Mouse (Mus musculus): ENCODE measurements around the gene Usp49.
"Not testable (repeated sequence)": the region's sequence is repeated elsewhere in the genome, so short reads cannot be mapped to it uniquely, and the experiment has no call there.

Usp49 gene

DNA sequence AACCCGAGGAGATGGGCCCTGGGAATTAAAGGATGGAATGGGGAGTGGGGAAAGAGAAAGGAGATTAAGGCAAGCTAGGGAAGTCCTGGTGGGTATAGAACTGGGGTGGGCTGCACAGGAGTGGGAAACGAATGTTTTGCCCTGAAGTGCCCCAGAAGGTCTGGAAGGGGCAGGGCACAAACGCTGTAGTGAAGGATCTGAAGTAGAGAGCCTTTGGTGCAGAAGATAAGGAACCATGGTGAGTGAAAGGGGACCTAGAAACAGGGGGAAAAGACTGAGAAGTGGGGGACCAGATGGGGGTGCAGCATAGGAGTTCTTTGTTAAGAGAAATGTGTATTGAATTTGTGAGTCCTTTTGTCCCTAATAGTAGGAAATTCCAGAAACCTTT lies at the start of gene Usp49:
Usp49 (plus strand) TSS at position 13 of the 388 bp plus-strand sequence.
- DNase-seq, result no peak

DNA sequence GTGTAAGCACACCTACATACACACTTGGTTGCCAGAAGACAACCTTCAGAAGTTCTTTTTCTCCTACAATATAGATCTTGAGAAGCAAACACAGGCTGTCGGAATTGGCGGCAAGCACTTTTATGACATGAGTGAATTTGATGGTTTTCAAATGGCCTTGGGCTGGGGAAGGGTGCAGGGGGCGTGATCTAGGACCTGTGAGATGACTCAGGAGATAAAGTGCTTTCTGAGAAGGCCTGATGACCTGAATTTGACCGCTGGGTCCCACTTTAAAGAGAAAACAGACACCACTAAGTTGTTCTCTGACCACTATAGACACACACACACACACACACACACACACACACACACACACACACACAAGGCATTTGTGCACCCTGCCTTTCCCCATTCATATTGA lies 49.5 kb upstream of the Usp49 start:
- DNase-seq, result no peak

DNA sequence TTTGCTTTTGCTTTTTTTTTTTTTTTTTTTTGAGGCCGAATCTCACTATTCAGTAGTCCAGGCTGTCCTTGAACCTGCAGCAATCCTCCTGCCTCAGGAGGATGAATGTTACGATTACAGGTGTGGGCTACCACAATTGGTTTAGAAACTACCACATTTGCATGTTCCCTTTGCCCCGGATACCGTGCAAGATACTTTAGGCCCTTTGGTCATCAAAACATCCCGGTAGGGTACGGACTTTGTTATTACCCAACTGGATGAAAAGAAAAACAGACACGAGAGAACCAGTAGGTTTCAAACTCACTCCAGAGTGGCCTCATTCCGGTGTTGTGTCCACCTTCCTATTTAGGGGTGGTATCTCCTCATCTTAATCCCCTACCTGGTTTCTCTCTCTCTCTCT lies 42.0 kb upstream of the Usp49 start:
- no peak for DNase-seq

DNA sequence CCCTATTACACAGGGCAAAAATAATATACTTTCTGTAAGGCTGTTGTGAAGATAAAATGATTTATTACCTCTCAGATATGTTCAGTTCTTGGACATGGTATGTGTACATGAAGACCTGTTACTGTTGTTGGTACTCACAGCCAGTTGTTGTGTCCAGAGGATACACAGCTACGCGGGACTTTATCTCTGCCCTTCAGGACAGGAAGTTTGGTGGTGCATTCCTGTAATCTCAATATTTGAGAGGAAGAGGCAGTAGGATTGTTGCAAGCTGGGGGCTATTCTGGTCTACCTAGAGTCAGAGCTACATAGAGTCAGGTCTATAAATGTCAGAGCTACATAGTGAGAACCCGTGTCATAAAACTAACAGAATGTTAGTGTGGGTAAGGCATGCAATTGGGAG lies 39.4 kb upstream of the Usp49 start:
- DNase-seq, result no peak

DNA sequence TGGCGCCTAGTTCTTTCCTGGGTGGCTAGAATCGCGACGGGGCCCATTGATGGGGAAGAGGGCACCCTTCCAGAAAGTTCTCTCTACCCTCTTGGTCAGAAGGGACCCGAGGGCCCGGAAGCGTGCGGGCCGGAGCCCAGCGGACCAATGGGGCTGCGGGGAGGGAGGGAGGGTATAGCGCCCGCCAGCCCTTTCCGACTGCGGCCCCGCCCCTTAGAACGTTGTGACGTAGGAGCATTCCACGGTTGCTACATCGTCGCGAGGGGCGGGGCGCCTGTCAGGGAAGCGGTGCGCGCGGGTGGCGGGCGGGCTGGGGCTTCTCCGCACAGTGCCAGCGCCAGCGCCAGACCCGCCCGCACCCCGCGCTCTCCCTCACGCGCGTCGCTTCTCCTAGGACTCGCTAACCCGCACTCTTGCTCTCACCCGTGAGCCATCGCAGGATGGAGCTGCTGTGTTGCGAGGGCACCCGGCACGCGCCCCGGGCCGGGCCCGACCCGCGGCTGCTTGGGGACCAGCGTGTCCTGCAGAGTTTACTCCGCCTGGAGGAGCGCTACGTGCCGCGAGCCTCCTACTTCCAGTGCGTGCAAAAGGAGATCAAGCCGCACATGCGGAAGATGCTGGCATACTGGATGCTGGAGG lies 37.2 kb upstream of the Usp49 start:
- peak; percentile 95 for DNase-seq

DNA sequence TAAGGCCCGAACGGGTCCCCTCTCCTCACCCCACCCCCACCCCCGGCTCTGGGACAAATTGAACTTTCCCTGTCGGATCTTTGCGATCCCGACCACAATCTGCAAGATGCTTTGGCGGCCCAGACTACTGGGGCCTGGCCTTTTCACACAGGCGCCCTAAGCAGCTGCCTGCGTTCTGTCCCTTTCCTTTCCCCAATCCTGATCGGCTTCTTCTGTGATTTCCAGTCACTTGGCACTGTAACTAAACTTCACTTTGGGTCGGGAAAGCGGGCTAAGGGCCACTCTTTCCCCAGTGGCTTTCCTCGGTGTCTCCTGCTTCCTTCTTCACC lies 36.7 kb upstream of the Usp49 start:
- DNase-seq, result peak in 1 of 2 experiments; percentile 22

DNA sequence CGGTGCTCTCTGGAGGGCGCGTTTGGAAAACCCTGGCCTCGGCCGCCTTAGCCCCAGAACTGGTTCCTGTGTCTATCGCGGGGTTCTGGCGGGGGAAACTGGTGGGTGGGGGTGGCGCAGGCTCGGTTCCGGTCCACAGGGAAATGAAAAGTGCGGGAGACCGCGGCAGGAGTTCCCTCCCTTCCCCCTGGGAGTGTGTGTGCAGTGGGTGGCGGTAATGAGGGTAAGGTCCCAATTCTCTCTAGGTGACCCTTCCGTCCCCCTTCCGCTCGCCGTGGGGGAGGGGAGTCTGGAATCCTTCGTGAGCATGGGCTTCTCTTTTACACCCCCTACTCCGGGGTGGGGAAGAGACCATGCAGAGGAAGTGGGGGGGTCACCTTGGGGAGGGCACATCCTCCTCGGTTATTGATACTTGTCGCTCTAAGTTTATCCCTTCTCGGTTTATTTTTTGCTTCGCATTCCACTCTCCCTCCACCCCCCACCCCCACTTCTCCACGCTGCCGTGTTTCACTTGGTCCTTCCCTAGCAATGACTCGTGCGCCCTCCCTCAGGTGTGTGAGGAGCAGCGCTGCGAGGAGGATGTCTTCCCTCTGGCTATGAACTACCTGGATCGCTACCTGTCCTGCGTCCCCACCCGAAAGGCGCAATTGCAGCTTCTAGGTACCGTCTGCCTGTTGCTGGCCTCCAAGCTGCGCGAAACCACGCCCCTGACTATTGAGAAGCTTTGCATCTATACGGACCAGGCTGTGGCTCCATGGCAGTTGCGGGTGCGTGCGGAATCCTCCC lies 36.1 kb upstream of the Usp49 start:
- peak; percentile 42 for DNase-seq

DNA sequence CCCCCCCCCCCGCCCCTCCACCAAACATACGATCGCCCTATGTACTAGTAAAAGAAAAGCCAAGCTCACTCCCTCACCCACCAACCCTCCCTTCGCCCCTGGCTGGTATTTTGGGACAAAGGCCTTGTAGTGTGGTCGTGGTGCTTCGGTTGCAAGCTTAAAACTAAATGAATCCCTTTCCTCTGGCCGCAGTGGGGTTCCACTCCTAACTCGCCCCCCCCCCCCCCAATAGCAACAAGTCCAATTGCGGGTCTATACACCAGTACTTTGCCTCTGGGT lies 35.6 kb upstream of the Usp49 start:
- no peak for DNase-seq

DNA sequence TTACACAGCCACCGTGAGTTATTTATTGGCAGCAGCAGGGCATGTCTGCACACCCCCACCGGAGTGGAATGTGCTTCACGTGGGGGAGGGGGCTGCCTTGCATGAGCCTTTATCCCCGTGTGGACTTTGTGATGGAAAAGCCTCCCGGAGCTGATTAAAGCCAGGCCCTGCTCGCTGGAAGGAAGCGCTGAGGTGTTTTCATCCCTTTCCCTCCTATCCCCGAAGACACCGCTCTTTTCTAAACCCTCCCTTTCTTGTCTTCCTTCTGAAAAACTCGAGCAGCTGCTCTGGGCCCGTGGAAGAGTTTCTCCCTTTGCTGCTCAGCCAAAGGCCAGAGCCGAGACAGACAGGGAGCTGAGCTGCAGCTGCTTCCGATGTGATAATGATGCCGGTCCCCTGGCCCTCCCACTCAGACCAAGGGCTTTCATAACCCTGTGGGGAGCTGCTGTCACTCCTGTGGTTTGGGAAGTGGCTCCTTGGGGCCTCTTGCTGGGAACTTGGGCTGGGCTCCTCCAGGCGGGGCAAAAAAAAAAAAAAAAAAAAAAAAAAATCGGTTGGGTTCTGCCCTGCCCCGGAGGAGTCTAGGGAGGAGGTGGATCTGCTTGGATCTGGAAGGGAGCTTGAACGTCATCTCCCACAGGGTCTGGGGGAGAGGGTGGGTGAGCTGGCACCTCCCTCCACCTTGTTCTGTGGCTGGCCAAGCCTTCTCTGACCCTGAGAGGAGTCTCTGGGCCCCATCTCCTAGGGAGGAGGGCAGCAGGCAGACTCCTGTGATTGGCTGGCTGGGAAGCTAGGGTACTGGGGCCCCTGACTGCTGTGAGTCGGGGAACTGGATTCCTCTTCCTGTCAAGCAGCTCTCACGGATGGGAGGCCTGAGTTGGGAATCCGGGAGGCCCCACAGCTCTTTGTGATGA lies 35.0 kb upstream of the Usp49 start:
- no peak for DNase-seq

DNA sequence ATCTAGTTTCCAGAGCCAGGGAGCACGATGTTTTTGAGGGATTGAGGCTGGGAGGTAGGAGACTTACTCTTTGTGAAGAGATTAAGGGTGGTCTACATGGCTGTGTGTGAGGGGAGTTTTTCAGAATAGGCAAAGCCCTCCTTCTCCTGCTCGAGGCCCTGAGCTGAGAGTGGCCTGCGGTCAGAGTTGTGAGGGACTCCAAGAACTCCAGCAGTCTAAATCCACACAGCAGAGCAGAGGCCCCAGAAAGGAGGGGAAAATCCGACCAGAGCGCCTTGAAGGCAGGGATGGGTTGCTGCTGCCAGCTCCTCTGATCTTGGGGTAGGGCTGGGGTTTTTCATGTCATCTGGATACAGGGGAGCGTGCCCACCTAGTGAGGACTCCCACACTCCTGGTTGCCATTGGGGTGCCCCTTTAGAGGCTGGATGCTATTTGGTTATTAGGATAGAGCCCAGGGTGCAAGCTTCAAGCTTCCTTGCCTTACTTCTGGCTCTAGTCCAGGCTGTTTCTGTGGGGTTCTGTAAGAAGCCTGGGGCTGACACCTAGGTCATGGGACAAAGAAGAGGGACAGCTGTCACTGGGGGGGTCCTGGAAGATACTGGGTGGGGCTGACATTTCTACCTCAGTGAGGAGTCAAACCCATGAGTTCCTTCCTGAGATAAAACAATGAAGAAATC lies 34.2 kb upstream of the Usp49 start:
- DNase-seq, result no peak

DNA sequence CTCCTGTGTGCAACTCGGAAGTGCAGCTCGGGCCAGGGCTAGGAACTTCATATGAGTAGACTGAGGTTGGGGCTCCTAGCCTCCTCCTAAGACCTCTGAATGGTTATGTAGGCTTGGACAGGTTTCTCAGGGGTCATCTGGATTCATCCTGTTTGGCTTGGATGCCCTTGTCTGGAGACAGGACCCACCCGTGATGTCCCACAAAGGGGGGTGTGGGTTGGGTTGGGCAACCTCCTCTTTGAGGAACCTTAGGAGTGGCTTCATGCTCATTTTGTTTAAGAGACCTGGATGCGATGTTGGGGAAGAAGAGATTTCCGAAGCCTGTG lies 33.7 kb upstream of the Usp49 start:
- no peak for DNase-seq

DNA sequence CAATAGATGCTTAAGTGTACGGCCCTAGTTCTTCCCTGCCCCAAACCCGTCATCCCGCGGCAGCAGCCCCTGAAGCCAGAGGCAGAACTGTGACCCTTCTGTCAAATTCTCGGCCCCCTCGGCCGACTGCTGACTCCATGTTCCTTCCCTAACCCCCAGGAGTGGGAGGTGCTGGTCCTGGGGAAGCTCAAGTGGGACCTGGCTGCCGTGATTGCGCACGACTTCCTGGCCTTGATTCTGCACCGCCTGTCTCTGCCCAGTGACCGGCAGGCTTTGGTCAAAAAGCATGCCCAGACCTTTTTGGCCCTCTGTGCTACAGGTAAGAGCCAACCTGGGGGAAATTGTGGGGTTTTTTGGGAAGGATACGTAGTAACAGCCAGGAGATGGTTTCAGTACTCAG lies 33.2 kb upstream of the Usp49 start:
- no peak for DNase-seq

DNA sequence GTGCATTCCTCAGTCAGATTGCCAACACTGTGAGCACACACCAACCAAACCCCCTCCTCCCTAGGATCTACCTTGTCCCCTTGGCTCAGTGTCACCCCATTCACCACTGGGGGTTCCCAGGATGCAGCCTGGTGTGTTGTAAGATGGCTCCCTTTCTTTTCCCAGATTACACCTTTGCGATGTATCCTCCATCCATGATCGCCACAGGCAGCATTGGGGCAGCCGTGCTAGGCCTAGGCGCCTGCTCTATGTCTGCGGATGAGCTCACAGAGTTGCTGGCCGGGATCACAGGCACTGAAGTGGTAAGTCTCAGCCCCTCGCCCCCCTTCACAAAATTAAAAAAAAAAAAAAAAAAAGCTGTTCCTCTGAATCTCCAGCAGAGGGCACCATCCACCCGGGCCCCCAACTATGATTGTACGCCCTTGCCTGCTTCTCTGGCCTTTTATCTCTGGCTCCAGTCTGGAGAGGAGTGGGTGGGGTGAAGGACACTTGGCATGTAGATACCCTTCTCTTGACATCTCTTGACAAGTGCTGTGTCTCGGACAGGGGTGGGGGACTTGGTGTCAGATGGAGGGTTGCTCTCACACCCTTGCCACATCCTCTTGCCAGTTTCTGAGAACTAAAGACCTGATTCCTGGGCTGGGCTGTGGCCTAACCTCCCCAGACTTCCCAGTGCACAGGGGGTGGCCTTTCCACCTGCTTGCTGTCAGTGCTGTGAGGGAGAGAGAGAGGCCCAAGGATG lies 32.5 kb upstream of the Usp49 start:
- DNase-seq, result peak; percentile 68 to 73

DNA sequence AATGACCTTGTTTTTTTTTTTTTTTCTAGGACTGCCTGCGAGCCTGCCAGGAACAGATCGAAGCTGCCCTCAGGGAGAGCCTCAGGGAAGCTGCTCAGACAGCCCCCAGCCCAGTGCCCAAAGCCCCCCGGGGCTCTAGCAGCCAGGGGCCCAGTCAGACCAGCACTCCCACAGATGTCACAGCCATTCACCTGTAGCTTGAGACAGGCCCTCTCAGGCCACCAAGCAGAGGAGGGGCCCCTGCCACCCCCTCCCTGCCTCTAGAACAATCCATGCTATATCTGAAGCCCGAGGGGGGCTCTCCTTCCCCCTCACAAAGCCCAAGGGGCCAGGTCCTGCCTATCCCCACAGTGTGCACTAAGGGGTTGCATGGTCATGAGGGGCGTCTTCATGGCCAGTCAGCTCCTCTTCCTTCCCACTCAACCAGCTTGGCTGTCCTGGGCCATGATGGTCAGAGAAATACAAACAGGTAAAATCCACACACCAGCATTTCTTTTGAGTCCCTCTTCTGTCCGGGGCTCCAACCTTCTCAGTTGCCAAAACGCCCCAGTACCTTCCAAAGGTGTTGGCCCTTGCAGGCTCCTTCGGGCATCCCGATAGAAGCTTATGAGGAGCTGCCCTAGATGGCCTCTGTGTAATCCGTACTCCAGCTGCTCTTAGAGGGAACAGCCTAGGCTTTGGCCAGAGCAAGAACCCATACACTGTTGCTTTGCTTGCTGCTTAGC lies 31.7 kb upstream of the Usp49 start:
- DNase-seq, result not testable (repeated sequence)

DNA sequence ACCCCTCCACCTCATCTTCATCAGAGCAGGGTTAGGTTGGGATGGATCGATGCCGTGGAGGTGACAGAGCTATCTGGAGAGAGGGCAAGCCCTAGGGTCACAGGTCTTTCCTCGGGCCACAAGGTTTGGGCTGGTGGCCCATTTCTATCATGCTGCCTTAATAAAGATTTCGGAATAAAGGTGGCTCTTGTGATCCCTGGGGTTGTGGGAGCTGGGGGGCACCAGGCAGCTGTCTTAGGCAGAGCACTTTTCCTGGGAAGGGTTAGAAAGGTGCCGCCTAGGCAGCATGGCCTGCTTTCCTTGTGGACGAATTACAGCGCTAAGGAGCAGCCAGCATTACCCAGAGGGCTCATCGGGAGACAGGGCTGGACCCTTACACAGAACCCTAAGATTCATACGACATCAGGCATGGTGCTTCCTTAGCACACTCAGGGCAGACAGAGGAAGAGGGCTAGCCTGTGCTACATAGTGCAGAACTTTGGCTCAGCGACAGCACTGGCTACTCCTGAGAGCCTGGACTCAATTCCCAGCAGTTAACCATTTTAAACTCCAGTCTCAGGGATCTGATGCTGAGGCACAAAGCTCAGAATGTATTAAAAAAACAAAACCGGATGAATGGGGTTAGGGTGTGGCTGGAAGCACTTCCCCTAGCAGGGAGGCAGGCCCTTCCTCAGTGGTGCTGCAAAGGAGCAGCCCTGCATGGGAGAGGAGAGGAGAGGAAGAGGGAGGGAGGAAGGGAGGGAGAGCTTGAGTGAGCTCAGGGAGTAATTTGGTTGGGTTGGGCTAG lies 30.8 kb upstream of the Usp49 start:
- peak; percentile 26 to 28 for DNase-seq

DNA sequence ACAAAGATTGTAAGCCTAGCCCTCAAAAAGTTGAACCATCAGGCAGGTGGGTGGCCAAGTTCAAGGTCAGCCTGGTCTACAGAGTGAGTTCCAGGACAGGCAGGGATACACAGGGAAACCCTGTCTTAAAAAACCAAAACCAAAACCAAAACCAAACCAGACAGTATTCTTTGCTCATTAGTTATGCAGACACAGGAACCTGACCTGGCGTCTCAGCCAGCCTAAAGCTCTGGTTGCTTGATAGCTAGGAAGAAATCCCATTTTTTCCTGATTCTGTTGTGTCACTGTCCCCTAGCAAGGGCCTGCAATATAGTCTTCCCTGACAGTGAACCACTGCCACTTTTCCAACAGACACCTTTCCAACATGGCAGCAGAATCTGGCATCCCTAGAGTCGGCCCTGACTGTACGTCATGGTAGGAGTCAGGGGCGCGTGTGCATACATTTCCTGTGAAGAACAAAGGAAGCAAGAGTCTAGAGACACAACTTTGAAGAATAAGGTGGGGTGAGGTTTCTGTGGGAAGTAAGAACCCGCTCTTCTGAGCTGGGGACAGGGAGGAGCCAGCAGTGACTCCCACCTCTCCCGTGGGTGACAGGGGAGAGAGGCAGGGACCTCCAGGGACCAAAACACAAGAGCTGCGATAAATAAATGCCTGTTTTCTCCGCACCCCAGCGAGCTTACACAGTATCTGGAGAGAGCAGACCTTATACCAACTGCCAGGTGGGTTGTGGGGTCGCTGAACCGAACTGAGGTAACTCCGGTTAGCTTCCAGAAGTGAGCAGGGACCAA lies 29.7 kb upstream of the Usp49 start:
- peak in 1 of 2 experiments; percentile 36 for DNase-seq

DNA sequence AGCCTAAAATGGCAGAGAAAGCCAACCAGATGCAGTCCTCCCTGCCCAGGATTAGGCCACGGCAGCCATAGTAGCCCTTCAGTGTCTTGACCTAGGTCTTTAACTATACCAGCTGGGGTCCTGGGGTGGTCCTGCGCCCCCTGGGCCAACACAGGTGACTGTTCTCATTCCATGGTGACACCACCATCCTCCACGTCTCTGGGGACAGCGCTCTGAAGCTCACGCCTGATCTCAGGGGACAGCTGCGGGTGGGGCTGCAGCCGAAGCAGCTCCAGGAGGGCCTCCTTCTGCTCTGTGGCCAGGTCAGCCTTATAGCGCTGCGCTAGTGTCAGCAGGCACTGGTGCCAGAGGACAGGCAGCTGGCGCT lies 29.1 kb upstream of the Usp49 start:
- DNase-seq, result no peak

DNA sequence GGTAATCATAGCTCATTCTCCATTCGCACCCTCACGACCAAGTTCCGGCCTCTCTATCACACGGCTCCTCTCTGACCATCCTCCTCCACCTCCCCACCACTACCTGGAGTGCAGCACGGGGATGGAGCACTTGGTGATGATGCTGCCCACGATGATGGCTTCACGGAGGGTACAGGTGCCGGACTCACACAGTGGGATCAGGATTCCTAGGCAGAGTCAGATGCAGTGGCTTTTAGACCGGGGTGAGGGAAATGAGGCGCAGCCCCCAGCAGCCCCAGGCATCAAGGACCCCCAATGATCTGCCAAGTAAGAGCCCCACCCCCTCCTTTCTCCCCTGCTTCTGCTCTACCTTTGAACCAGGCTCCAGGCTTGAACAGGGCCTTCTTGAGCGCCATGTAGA lies 28.2 kb upstream of the Usp49 start:
- no peak for DNase-seq

DNA sequence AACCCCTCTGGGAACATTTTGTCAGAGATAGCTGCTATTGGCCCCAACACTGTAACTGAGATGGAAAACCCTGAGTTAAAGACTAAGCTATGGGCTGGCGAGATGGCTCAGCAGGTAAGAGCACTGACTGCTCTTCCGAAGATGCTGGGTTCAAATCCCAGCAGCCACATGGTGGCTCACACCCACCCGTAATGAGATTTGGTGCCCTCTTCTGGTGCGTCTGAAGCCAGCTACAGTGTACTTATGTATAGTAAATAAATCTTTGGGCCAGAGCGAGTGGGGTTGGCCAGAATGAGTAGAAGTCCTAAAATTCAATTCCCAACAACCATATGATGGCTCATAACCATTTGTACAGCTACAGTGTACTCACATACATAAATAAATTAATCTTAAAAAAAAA lies 24.3 kb upstream of the Usp49 start:
- DNase-seq, result peak; percentile 36 to 40

DNA sequence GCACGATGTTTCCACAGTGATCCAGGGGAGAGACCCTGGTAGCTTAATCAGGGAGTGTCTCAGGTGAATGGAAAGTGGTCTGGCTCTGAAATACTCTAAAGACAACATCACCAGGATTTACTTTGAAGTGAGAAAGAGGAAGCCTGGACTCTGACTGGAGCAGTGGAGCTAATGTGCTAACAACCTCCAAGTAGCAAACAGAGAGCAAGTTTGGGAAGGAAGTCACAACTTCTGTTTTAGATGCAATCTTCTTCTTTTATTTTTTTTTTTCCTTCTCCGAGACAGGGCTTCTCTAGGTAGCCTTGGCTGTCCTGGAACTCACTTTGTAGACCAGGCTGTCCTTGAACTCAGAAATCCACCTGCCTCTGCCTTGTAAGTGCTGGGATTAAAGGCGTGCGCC lies 21.3 kb upstream of the Usp49 start:
- no peak for DNase-seq
